Mouse (Mus musculus): Measurements from ENCODE around the gene Rint1. TPM values are rescaled to one million over a fixed set of nuclear protein-coding genes. Genes with fewer than 3 reads are reported as not detected.
A peak's percentile ranks its signal among the peaks of the same experiment; 100 is the strongest.
"Not testable (repeated sequence)": the region's sequence is repeated elsewhere in the genome, so short reads cannot be mapped to it uniquely, and the experiment has no call there.

Rint1 gene
- total RNA-seq, 2 experiments from 2014 or later: 21.0 to 22.9 TPM

- peak overlapping the region; percentile 92 for H3K4me3 ChIP-seq
- no peak for TF ChIP-seq CTCF (conservative IDR thresholded peaks at IDR 0.05)
- H3K27ac ChIP-seq: peak overlapping the region; percentile 80; the same call in 1 of the 2 replicates
- DNase-seq (ENCODE audit: low spot score in 2 of 2): no peak
Measured at GRCm38 (mm10) chr5:23782051-23782810, 5.3 kb upstream of the Rint1 start.

- Histone ChIP-seq H3K27ac (peak within 1 kb of the TSS; percentile 80), H3K4me3 (peak within 1 kb of the TSS; percentile 92)
- peak; percentile 84 for DNase-seq (ENCODE audit: low spot score in 2 of 2)
- TF ChIP-seq CTCF (conservative IDR thresholded peaks at IDR 0.05): 0 out of 2 replicates have a peak, but pooled peaks have one; percentile 3
Measured at GRCm38 (mm10) chr5:23782931-23783877, 4.3 kb upstream of the Rint1 start, which contains the start of gene Pus7. TSS of gene Pus7 (minus strand) at chr5:23783711.

DNA sequence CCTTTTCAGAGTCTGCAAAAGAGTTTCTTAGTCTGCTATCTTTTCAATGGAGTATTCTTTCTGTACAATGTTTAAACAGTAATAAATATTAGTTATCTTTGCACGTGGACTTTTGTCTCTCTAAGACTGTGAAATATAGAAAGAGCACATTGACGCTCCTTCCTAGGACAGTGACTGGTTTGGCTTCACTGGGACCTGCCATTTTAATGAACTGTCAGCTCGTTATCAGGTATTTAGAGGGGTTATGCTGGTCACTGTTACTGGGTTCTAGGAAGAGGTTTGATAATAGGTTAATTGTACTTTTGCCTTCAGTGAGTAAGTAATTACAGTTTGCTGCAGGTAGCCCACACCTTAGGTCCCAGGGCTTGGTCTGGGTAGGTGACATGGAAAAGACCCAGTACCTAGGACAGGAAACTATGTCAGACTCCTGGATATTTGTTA, 899 bp downstream of the Rint1 start:
- TF ChIP-seq CTCF (conservative IDR thresholded peaks at IDR 0.05): no peak
- no peak overlapping the region for H3K27ac ChIP-seq
- H3K4me3 ChIP-seq: peak overlapping the region; percentile 96
- DNase-seq (ENCODE audit: low spot score in 2 of 2): no peak

DNA sequence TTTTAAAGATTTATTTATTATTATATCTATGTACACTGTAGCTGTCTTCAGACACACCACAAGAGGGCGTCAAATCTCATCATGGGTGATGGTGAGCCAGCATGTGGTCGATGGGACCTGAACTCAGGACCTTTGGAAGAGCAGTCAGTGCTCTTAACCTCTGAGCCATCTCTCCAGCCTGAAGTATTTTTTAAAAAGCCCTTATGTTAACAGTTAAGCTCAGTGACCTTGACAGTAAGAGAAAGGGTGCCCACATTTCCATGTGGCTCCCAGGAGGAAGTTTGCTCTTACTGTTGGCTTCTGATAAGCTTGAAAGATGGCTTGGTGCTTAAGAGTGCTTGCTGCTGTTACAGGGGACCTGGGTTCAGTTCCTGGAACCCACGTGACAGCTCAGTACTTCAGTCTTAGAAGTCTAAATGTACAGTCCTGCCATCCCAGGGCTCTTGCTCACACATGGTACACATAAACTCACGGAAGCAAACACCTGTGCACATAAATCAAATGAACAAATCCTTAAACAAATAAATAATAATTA, 1.6 kb downstream of the Rint1 start:
- Histone ChIP-seq H3K27ac (no peak overlapping the region), H3K4me3 (no peak overlapping the region)
- DNase-seq (ENCODE audit: low spot score in 2 of 2): no peak
- peak; percentile 30; the same call in 1 of the 2 replicates for TF ChIP-seq CTCF (conservative IDR thresholded peaks at IDR 0.05)

DNA sequence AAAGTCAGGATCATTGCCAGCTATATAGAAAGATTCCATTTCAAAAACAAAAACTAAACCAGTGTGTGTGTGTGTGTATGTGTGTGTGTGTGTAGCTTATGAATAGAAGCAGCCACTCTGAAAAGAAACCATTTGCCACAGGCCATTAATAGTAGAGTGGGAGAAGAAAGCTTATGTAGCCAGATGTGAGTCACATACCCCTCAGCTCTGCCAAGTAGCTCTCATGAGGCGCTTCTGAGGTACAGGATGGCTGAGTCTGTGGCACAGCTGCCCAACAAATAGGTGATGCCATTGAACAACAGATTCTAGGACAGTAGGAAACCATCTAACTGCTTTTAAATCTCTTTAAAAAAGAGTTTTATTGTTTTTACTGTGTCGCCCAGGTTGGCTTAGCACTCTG, 5.2 kb downstream of the Rint1 start:
- no peak for DNase-seq (ENCODE audit: low spot score in 2 of 2)
- Histone ChIP-seq H3K4me3 (no peak overlapping the region), H3K27ac (no peak overlapping the region)
- TF ChIP-seq CTCF (conservative IDR thresholded peaks at IDR 0.05): no peak

DNA sequence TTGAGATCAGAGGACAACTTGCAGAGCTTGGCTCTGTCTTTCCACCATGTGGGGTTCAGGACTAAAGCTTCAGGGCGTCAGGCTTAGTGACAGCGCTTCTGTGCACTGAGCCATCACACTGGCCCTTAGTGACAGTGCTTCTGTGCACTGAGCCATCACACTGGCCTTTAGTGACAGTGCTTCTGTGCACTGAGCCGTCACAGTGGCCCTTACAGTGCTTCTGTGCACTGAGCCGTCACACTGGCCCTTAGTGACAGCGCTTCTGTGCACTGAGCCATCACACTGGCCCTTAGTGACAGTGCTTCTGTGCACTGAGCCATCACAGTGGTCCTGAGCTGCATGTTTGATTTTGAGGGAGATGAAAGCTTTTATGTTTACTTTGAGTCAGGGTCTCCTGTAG, 27.3 kb downstream of the Rint1 start:
- H3K4me3 ChIP-seq: no peak overlapping the region
- no peak overlapping the region for H3K27ac ChIP-seq
- TF ChIP-seq CTCF (conservative IDR thresholded peaks at IDR 0.05): no peak
- no peak for DNase-seq (ENCODE audit: low spot score in 2 of 2)

GRCm38 (mm10) chr5:23816681-23817080, 29.2 kb downstream of the Rint1 start:
- no peak for TF ChIP-seq CTCF (conservative IDR thresholded peaks at IDR 0.05)
- peak overlapping the region; percentile 15; the same call in 1 of the 2 replicates for H3K27ac ChIP-seq

GRCm38 (mm10) chr5:23822306-23822705, 34.8 kb downstream of the Rint1 start:
- DNase-seq (ENCODE audit: low spot score in 2 of 2): no peak
- Histone ChIP-seq H3K27ac (no peak overlapping the region), H3K4me3 (no peak overlapping the region)
- TF ChIP-seq CTCF (conservative IDR thresholded peaks at IDR 0.05): no peak

More at GRCm38 (mm10) chr5:23816681-23817080, 29.2 kb downstream of the Rint1 start:
- no peak for DNase-seq (ENCODE audit: low spot score in 2 of 2)
- H3K4me3 ChIP-seq: no peak overlapping the region

- Histone ChIP-seq H3K4me3 (no peak overlapping the region), H3K27ac (no peak overlapping the region)
- no peak for TF ChIP-seq CTCF (conservative IDR thresholded peaks at IDR 0.05)
- no peak for DNase-seq (ENCODE audit: low spot score in 2 of 2)
Measured at GRCm38 (mm10) chr5:23824171-23824733, 36.7 kb downstream of the Rint1 start.

DNA sequence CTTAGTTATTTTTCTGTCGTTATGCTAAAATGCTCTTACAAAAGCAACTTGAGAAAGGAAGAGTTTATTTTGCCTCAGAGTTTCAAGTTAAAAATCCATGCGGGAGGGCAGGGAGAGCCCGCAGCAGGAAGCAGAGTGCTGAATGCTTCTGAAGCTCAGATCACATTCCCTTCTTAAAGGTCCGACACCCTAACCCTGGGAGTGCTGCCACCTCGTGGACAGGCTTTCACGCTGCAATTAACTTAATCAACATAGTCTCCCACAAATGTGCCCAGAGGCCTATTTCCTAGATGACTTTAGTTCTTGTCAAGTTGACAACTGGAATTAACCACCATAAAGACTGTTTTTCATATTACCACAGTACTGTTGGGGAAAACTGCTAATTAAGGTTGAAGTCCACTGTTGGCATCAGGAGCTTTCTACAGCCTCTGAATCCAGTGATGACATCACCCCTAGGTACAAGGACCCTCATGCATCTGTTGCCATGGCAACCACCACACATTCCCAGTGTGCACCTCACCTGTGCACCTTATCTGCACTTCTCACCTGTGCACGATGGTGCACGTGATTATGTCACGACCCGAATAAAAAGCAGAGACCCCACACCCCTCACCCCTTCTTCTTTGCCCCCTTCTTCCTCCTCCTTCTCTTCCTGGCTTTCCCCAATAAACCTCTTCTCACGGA, 39.0 kb downstream of the Rint1 start:
- peak in 1 of 2 experiments; percentile 68 for DNase-seq (ENCODE audit: low spot score in 2 of 2)

DNA sequence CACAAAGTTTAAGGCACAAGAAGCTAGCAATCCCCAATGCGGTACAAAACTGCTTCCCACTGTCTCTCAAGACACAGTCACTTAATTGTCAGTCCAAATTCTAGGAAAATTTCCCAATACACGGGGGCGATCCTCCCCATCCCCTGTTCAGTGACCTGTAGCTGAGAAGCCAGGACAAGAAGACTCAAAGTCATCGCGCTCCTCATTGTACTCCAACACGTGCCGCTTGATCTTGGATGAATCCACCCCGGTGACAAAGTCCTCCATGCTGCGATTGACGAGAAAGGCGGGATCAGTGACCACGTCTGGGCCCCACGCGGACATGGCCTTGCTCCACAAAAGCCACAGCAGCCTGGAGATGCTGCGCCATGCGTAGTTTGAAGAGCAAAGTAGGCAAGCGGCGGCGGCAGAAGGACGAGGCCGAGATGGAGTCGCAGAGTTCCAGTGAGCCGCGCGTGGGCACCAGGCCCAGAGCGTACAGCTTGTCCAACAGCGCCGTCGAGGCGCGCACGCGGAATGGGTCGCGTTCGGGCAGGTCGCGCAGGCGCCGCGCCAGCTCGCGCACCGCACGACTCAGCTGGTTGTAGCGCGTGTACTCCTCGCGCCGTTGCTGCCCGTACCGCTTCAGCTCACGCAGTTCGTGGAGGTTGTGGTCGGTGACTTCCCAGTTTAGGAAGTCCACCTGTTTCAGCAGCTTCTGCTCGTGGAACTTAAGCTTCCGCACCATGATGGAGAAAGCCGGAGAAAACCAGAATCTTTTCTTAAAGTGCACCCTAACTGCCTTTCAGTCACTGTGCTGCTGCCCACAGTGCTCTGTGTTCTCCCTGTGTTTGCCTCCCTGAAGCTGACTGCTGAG, 43.6 kb downstream of the Rint1 start:
- peak overlapping the region; percentile 29 for H3K4me3 ChIP-seq
- TF ChIP-seq CTCF (conservative IDR thresholded peaks at IDR 0.05): no peak

More for the DNA sequence above, 39.0 kb downstream of the Rint1 start:
- TF ChIP-seq CTCF (conservative IDR thresholded peaks at IDR 0.05): peak; percentile 89
- Histone ChIP-seq H3K4me3 (no peak overlapping the region), H3K27ac (no peak overlapping the region)

DNA sequence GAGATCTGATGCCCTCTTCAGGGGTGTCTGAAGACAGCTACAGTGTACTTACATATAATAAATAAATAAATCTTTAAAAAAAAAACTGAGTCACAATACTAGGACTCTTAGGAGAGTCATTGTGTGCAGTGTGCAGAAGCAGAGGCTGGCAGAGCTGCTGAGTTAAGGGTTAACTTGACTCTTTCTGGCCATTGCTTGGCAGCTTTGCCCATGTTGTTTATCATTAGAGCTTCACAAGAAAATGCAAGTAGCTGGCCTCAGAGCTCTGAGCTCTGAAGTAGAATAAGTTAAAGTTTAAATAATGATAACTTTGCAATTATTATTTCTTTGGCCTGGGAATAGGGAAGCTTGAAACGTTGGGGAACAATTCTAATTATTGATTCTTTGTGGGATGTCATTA, 48.2 kb downstream of the Rint1 start:
- H3K4me3 ChIP-seq; H3K27ac ChIP-seq; DNase-seq (ENCODE audit: low spot score in 2 of 2): not testable (repeated sequence)

More for the DNA sequence above, 43.6 kb downstream of the Rint1 start:
- no peak overlapping the region for H3K27ac ChIP-seq
- no peak for DNase-seq (ENCODE audit: low spot score in 2 of 2)

Data from layer of hippocampus, adult 2 months (tissue).